Mouse (Mus musculus): Measurements from ENCODE around the gene Ifit1bl1. TPM values are rescaled to one million over a fixed set of nuclear protein-coding genes. Genes with fewer than 3 reads are reported as not detected.
A peak's percentile ranks its signal among the peaks of the same experiment; 100 is the strongest.

Ifit1bl1 gene
- polyA plus RNA-seq, 1 experiment from 2014 or later, result 0.75 TPM

- Histone ChIP-seq H3K9ac (replicated peaks) (peak within 1 kb of the TSS; percentile 28), H3K4me2 (ENCODE audit: low read depth, low read length) (peak within 1 kb of the TSS; percentile 73), H3K27ac (ENCODE audit: low read depth) (peak within 1 kb of the TSS; percentile 46), H3K4me1 (ENCODE audit: insufficient read depth) (peaks cover 8% of the 10 kb centered on the region; the same call in 1 of the 2 replicates), H3K36me3 (replicated peaks; ENCODE audit: insufficient read depth, low read length) (no peaks in the 10 kb centered on the region), H3K9me3 (ENCODE audit: low read length) (no peaks in the 10 kb centered on the region), H3K4me3 (ENCODE audit: low read depth, low read length) (peak within 1 kb of the TSS; percentile 52), H3K27me3 (ENCODE audit: insufficient read depth, low read length) (no peaks in the 10 kb centered on the region)
- TF ChIP-seq CTCF (IDR thresholded peaks at IDR 0.05; ENCODE audit: low read depth) (peak; percentile 84), EP300 (IDR thresholded peaks at IDR 0.05; ENCODE audit: low read depth) (0 out of 2 replicates have a peak, but pooled peaks have one; percentile 17)
- DNase-seq, result peak; percentile 79
- WGBS (ENCODE audit: insufficient replicate concordance), result under 1% methylated on average over 22 of the region's 22 CpGs
- peak; percentile 95 for ATAC-seq
Observed at GRCm38 (mm10) chr19:34550534-34551223, 51.1 kb downstream of the Ifit1bl1 start, which contains the start of gene Ifit2. Ifit2 (plus strand) TSS chr19:34550694.

GRCm38 (mm10) chr19:34550205-34550533 lies 51.6 kb downstream of the Ifit1bl1 start:
- Histone ChIP-seq H3K9ac (replicated peaks) (peak overlapping the region; percentile 28; the same call in 1 of the 2 replicates), H3K27ac (ENCODE audit: low read depth) (no peak overlapping the region), H3K4me3 (ENCODE audit: low read depth, low read length) (peak overlapping the region; percentile 52), H3K9me3 (ENCODE audit: low read length) (no peaks in the 10 kb centered on the region), H3K27me3 (ENCODE audit: insufficient read depth, low read length) (no peaks in the 10 kb centered on the region), H3K36me3 (replicated peaks; ENCODE audit: insufficient read depth, low read length) (no peaks in the 10 kb centered on the region), H3K4me1 (ENCODE audit: insufficient read depth) (peaks cover 8% of the 10 kb centered on the region; the same call in 1 of the 2 replicates), H3K4me2 (ENCODE audit: low read depth, low read length) (peak overlapping the region; percentile 73)
- TF ChIP-seq EP300 (IDR thresholded peaks at IDR 0.05; ENCODE audit: low read depth), result no peak
- no peak for TF ChIP-seq CTCF (IDR thresholded peaks at IDR 0.05; ENCODE audit: low read depth)
- DNase-seq (no peak), ATAC-seq (no peak)
- 31% methylated on average over 4 of the region's 4 CpGs for WGBS (ENCODE audit: insufficient replicate concordance)

- ATAC-seq, result no peak
- no peak overlapping the region for H3K4me3 ChIP-seq (ENCODE audit: low read depth, low read length)
- peak; percentile 88 for DNase-seq
- no peak overlapping the region for H3K4me2 ChIP-seq (ENCODE audit: low read depth, low read length)
- H3K27me3 ChIP-seq (ENCODE audit: insufficient read depth, low read length), result no peaks in the 10 kb centered on the region
- H3K27ac ChIP-seq (ENCODE audit: low read depth), result no peak overlapping the region
- no peaks in the 10 kb centered on the region for H3K36me3 ChIP-seq (replicated peaks; ENCODE audit: insufficient read depth, low read length)
- H3K9me3 ChIP-seq (ENCODE audit: low read length), result no peaks in the 10 kb centered on the region
- 30% methylated on average over 7 of the region's 7 CpGs for WGBS (ENCODE audit: insufficient replicate concordance)
- H3K4me1 ChIP-seq (ENCODE audit: insufficient read depth), result peaks cover 6% of the 10 kb centered on the region; the same call in 1 of the 2 replicates
- no peak for TF ChIP-seq EP300 (IDR thresholded peaks at IDR 0.05; ENCODE audit: low read depth)
- peak; percentile 89 for TF ChIP-seq CTCF (IDR thresholded peaks at IDR 0.05; ENCODE audit: low read depth)
- H3K9ac ChIP-seq (replicated peaks), result no peak overlapping the region
Observed at GRCm38 (mm10) chr19:34547976-34548375, 53.8 kb downstream of the Ifit1bl1 start.

GRCm38 (mm10) chr19:34546211-34546610 lies 55.5 kb downstream of the Ifit1bl1 start:
- no peak for DNase-seq
- no peak overlapping the region for H3K9ac ChIP-seq (replicated peaks)
- H3K9me3 ChIP-seq (ENCODE audit: low read length), result no peaks in the 10 kb centered on the region
- 89% methylated on average over 4 of the region's 4 CpGs for WGBS (ENCODE audit: insufficient replicate concordance)
- H3K4me3 ChIP-seq (ENCODE audit: low read depth, low read length), result no peak overlapping the region
- H3K4me2 ChIP-seq (ENCODE audit: low read depth, low read length), result no peak overlapping the region
- TF ChIP-seq EP300 (IDR thresholded peaks at IDR 0.05; ENCODE audit: low read depth) (no peak), CTCF (IDR thresholded peaks at IDR 0.05; ENCODE audit: low read depth) (no peak)
- H3K36me3 ChIP-seq (replicated peaks; ENCODE audit: insufficient read depth, low read length), result no peaks in the 10 kb centered on the region
- no peaks in the 10 kb centered on the region for H3K27me3 ChIP-seq (ENCODE audit: insufficient read depth, low read length)
- no peak for ATAC-seq
- H3K4me1 ChIP-seq (ENCODE audit: insufficient read depth), result no peaks in the 10 kb centered on the region
- no peak overlapping the region for H3K27ac ChIP-seq (ENCODE audit: low read depth)

Other genes with a start within 250 kb of the Ifit1bl1 start
- 0.07 TPM in 1 of 2 replicates, not detected in the other for gene Ch25h, start 126.8 kb downstream of the Ifit1bl1 start, polyA plus RNA-seq (2015; fragmentation: Nextera tagmentation; extraction: Ambion mirVana)
- gene Lipa, start 74.5 kb downstream of the Ifit1bl1 start, polyA plus RNA-seq (2015; fragmentation: Nextera tagmentation; extraction: Ambion mirVana), result 139 and 144 TPM in 2 replicates
- gene Ifit2, start 51.3 kb downstream of the Ifit1bl1 start, polyA plus RNA-seq (2015; fragmentation: Nextera tagmentation; extraction: Ambion mirVana), result 3.5 and 3.7 TPM in 2 replicates
- gene Ifit3, start 18.4 kb downstream of the Ifit1bl1 start, polyA plus RNA-seq (2015; fragmentation: Nextera tagmentation; extraction: Ambion mirVana), result 10.1 and 11.7 TPM in 2 replicates
- 2.2 and 2.7 TPM in 2 replicates for gene Ifit3b, start 6.0 kb upstream of the Ifit1bl1 start, polyA plus RNA-seq (2015; fragmentation: Nextera tagmentation; extraction: Ambion mirVana)
- 0.12 and 0.15 TPM in 2 replicates for gene Ifit1bl2, start 38.8 kb upstream of the Ifit1bl1 start, polyA plus RNA-seq (2015; fragmentation: Nextera tagmentation; extraction: Ambion mirVana)
- 6.6 and 8.4 TPM in 2 replicates for gene Ifit1, start 38.9 kb upstream of the Ifit1bl1 start, polyA plus RNA-seq (2015; fragmentation: Nextera tagmentation; extraction: Ambion mirVana)
- gene Slc16a12, start 145.3 kb upstream of the Ifit1bl1 start, polyA plus RNA-seq (2015; fragmentation: Nextera tagmentation; extraction: Ambion mirVana), result 17.1 and 22.6 TPM in 2 replicates